Mouse (Mus musculus): ENCODE data around the gene Actl6b.
A peak's percentile ranks its signal among the peaks of the same experiment; 100 is the strongest.

Gene Actl6b

DNA sequence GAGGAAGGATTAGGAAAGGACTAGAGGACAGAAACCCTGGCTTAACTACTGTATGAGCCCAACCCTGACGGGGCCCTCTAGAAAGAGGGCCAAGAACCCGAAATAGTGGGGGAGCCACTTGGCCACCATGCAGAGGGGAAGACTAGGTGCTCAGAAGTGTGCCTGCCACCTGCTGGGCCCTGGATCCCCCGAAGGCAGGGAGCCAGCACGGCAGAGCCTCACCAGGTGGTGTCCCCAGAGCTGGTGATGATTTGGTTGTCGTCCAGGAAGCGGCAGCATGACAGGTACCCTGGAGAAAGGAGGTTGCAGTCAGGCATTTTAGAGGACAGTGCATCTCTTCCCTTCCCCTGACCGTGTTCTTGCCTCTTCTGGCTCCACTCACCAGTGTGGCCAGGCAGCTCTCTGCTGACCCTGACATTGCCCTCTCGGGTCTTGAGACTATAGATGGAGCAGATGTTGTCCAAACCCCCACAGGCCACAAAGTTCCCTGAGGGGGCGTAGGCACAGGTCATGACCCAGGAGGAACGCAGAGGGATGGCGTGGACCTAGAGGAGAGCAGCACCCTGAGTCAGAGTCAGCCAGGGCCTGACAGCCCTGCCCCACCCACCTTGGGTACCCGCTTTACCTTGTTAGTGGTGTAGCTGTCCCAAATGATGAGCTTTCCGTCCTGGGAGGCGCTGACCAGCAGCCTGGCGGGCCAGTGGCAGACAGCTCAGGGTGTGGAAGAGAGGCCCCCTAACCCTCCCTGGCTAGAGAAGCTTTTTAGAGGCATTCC lies 23.9 kb upstream of the Actl6b start:
- peak; percentile 37 for DNase-seq

GRCm38 (mm10) chr5:137530075-137530474 lies 23.2 kb upstream of the Actl6b start:
- peak; percentile 12 for DNase-seq

GRCm38 (mm10) chr5:137530588-137531413 lies 22.5 kb upstream of the Actl6b start:
- DNase-seq: peak; percentile 88

DNA sequence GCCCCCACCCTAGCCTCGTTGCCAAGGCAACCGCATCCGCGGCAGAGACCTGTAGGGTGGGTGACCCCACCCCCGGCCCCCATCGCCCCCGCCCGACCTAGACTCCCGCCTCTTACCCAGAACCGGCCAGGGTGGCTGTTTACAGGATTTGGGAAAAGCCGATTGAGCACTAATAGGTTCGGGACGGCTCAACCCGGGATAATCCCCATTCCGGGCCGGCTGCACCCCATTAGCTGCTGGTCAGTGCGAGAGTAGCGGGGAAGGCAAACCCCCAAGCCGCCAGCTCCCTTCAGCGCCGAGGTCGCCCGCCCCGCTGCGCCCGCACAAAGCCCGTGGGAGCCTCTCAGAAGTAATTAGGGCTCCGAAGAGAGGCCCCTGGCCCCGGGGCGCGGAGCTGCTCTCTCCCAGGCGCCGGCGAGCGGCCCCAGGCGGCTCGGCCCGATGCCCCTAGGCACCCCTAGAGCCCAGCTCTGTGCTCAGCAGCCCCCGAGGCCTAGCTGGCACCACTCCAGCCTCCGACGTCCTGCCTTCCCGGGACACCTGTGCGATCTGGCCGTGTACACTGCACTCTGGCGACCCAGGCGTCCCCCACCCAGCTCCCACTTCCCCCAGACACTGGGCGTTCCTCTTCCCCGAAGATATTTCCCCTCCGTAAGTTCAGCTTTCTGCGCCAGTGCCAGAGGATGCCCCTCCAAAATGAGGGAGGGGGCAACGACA lies 21.7 kb upstream of the Actl6b start:
- DNase-seq: peak; percentile 81

- DNase-seq: peak; percentile 56
These were observed 21.0 kb upstream of the Actl6b start for GRCm38 (mm10) chr5:137532131-137532807.

- no peak for DNase-seq
These were observed 20.6 kb upstream of the Actl6b start for GRCm38 (mm10) chr5:137532808-137533116.

DNA sequence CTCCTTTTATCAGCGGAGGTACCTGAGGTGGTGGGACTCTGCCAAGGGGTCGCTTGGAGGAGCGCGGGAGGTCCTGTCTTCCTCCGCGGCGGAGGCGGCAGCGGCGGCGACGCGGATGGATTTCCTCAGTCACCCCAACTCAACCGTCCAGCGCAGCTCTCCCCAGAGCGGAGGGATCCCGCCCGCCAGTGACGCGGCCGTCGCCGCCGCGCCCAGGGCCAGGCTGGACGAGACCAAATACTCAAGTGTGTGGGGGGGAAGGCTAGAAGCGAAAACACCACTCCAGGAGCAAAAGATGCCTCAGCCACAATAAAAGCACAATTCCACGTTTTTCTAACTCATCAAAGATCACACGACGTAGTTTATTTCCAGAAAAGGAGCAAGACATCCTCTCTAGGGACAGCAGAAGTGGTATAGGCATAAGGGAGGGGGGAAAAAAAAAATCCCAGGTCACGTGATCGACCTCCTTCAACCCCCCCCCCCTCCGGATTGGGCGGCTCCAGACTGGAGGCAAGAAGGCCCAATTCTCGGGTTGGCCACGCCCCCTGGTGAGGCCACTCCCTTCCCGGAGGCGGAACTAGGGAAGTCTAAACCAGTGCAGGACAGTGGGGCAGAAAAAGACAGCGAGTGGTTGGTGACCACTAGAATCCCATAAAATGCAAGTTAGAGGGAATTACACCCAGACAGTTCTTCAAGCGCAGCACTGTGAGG lies 20.0 kb upstream of the Actl6b start, which contains the start of the genes Epo and Gnb2:
Gene Epo (minus strand): TSS at position 126 of the 711 bp plus-strand sequence.
Gene Gnb2 (minus strand): TSS at position 394 of the 711 bp plus-strand sequence.
- DNase-seq: peak; percentile 100

DNA sequence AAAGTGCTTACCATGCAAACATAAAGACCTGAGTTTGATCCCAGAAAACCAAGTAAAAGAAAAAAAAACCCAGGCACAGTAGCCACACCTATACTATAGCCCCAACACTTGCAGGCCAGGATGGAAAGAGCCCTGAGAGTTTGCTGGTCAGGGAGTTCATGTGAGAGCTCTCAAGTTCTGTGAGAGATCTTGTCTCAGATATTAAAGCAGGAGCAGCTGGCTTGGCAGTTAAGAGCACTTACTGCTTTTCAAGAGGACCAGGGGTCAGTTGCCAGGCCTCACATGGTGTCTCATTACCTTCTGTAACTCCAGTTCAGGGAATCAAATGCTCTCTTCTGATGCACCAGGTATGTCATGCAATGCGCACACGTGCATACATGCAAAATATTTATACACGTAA lies 18.6 kb upstream of the Actl6b start:
- peak; percentile 6 for DNase-seq

- DNase-seq: peak; percentile 3
These were observed 18.0 kb upstream of the Actl6b start for GRCm38 (mm10) chr5:137535318-137535717.

DNA sequence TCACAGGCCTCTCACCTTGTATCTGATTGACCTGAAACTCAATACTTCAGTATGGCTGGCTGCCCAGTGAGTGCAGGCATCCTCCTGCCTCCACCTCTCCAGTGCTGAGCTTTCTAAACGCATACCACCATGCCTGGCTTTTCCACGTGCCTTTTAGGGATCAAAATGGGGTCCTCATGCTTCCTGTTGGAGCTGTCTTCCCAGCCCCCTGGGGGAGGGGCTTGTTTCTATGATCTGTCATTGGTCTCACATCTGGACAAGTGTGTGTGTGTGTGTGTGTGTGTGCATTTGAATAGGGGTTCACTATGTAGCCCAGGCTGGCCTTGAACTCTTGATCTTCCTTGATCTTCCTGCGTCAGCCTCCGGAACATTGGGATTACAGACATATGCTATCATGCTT lies 15.9 kb upstream of the Actl6b start:
- DNase-seq: peak; percentile 3

DNA sequence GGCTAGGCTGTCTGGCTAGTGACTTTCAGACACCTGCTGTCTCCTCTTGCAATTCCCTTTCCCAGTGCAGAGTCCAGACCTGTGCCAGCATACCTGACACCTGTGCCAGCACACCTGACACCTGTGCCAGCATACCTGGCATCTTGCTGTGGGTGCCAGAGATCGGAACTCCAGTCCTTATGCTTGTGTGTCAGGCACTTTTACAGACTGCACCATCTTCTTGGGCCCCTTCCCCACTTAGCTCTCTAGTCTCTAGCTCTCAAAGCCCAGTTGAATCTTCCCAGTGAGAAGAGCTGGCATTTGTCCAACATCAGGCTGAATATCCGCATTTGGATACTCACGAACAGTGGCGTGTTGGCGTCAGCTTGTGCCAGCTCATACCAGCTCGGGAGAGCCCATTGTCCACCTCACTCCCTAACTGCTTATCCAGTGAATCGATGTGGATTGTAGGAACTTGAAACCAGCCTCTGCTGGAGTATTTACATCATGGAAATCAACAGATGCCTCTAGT lies 14.0 kb upstream of the Actl6b start:
- peak; percentile 30 for DNase-seq

GRCm38 (mm10) chr5:137540991-137541390 lies 12.3 kb upstream of the Actl6b start:
- peak; percentile 1 for DNase-seq

GRCm38 (mm10) chr5:137541768-137542540 lies 11.4 kb upstream of the Actl6b start:
- peak; percentile 5 for DNase-seq

- no peak for DNase-seq
These were observed 8.4 kb upstream of the Actl6b start for GRCm38 (mm10) chr5:137544926-137545325.

- DNase-seq: no peak
These were observed 7.7 kb upstream of the Actl6b start for GRCm38 (mm10) chr5:137545596-137545995.

DNA sequence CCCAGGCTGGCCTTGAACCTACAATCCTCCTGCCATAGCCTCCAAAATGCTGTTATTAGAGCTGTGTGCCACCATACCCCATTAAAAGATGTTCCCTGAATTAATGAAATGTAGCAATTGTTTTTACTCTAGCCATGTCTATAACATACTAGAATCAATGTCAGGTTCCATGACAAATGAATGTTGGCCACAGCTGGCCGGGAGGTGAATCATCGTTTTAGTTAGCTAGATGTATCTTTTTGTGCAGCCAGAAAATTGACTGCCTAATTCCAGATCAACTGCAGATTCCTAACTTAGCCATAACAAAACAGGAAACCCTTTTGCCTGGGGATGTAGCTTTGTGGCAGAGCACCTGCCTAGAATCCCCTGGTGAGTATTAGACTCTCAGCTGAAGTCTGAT lies 3.5 kb upstream of the Actl6b start:
- no peak for DNase-seq

- no peak for DNase-seq
These were observed 2.2 kb upstream of the Actl6b start for GRCm38 (mm10) chr5:137551119-137551518.

DNA sequence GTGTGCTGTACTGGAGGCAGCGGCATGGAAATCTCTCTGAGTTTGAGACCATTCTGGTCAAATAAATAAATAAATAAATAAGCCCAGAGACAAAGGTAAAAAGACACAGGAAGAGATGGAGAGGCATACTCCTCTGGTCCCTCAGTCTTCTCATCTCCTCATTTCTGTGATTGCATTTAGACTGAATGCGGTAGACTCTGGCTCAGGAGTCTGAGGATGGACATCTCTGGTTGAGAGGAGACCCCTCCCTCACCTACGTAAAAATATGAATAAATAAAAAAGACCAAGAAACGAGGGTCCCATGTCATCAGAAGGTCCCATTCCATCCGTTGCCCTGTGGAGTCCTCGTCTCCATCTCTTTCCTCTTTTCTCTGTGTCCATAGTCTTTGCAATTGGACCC lies 317 bp upstream of the Actl6b start:
- no peak for DNase-seq

DNA sequence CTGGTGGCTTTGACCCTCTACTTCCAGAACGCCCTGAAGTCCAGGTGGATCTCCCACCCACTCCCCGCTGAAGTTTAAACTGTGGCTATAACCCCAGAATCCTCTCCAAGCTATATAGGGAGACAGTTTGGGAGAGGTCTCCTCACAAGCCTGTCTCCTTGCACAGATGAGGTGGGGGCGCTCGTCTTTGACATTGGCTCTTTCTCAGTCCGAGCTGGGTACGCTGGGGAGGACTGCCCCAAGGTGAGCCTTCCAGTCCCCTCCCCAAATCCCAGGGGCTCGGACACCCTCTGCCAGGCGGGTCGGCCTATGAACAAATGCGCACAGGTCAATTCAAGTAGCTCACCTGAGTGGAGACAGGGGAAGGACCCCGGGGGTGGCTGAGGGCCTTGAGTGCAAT lies 581 bp downstream of the Actl6b start:
- DNase-seq: no peak

DNA sequence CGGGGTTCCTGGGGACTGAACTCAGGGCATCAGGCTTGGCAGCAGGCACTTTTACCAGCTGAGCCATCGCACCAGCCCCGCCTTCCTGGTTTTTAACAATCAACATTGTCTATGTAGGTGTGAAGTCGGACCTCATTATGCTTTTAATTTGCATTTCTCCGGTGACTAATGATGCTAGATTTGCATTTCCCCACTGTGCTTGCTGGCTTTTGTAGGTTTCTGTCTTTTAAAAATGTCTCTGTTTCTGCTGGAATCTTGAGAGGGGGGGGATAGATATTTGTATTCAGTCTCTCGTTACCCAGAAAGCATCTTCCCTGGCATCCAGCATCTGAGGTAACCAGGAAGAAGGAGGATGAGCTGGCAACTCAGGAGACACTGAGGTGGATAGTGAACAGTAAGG lies 8.2 kb downstream of the Actl6b start:
- DNase-seq: no peak

DNA sequence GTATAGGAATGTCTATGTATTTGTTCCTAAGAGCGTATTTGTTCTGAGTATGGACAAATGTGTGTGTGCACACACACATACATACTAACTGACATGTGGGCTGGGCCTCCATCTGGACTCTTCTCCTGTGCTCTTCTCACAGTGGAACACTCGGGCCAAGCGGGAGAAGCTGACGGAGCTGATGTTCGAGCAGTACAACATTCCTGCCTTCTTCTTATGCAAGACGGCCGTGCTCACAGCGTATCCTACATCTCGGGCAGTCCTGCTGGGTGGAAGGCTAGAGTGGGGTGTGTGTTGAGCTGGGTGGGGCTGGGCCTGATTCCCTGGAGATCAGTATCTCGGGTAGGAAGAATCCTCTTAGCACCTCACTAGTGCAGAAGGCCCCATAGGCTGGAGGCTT lies 9.6 kb downstream of the Actl6b start:
- no peak for DNase-seq

Data from kidney, postnatal 10 days (tissue).